Mouse (Mus musculus): ENCODE measurements at regions not wholly inside any gene's neighbourhood (a gene's known extent, or its start where the extent isn't known, plus 50 kb on each side); places are given as distances from the start of the nearest gene placed in this dataset.

DNA sequence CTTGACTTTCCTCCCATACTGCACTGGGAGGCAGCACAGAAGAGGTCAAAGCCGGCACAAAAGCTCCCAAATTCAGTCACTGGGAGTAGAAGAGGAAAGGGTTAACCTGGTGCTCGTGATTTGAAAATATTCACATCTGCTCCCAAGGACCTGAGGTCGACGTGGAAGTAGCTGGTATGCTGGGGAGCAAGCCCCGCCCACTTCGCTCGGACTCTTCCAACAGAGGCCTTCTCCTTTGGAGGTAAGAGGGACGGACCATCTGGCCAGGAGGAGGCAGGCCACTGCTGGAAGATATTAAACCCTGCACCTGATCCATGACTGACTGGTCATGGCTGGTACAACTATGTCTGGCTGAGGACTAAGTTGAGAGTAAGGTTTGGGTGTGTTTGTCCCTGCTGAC, 305.7 kb downstream of the Zfp706 start:
- Histone ChIP-seq H3K27ac (ENCODE audit: low read length) (no peak overlapping the region), H3K36me3 (ENCODE audit: control insufficient read depth, insufficient read depth) (no peaks in the 10 kb centered on the region), H3K4me1 (ENCODE audit: control insufficient read depth, low read depth, low read length) (no peaks in the 10 kb centered on the region; the same call in 1 of the 2 replicates), H3K27me3 (ENCODE audit: control insufficient read depth, insufficient read depth, low read depth, low read length) (no peaks in the 10 kb centered on the region), H3K9me3 (replicated peaks; ENCODE audit: control insufficient read depth, low read length) (no peaks in the 10 kb centered on the region), H3K9ac (ENCODE audit: low read depth, low read length) (no peak overlapping the region), H3K4me3 (ENCODE audit: low read depth, low read length) (no peak overlapping the region), H3K4me2 (ENCODE audit: low read depth, low read length) (no peak overlapping the region)
- WGBS (ENCODE audit: insufficient replicate concordance): 45% methylated on average over 8 of the region's 8 CpGs
- no peak for ATAC-seq (ENCODE audit: low read depth)

DNA sequence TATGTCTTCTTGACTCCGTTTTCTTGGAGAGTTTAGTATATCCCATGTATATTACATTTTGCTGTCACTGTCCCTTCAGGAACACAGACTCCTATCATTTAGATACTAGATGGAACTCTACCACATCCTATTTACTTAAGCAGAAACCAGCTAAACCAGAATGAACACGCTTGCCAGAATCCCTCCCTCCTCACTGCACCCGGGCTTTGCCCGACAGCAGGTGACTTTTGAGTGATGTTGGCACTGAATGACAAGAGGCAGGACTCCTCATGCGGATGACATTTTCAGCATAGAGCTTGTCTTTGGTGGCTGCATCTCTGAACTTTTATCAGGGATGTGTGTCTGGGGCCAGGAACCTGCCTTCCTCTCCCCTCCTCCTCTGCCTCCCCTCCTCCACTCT, 307.4 kb downstream of the Zfp706 start:
- Histone ChIP-seq H3K4me3 (ENCODE audit: low read depth, low read length) (no peak overlapping the region), H3K27me3 (ENCODE audit: control insufficient read depth, insufficient read depth, low read depth, low read length) (no peaks in the 10 kb centered on the region), H3K4me1 (ENCODE audit: control insufficient read depth, low read depth, low read length) (peaks cover 3% of the 10 kb centered on the region; the same call in 1 of the 2 replicates), H3K4me2 (ENCODE audit: low read depth, low read length) (no peak overlapping the region), H3K9me3 (replicated peaks; ENCODE audit: control insufficient read depth, low read length) (no peaks in the 10 kb centered on the region), H3K9ac (ENCODE audit: low read depth, low read length) (no peak overlapping the region), H3K36me3 (ENCODE audit: control insufficient read depth, insufficient read depth) (no peaks in the 10 kb centered on the region), H3K27ac (ENCODE audit: low read length) (no peak overlapping the region)
- WGBS (ENCODE audit: insufficient replicate concordance): 72% methylated on average over 5 of the region's 5 CpGs
- no peak for ATAC-seq (ENCODE audit: low read depth)

DNA sequence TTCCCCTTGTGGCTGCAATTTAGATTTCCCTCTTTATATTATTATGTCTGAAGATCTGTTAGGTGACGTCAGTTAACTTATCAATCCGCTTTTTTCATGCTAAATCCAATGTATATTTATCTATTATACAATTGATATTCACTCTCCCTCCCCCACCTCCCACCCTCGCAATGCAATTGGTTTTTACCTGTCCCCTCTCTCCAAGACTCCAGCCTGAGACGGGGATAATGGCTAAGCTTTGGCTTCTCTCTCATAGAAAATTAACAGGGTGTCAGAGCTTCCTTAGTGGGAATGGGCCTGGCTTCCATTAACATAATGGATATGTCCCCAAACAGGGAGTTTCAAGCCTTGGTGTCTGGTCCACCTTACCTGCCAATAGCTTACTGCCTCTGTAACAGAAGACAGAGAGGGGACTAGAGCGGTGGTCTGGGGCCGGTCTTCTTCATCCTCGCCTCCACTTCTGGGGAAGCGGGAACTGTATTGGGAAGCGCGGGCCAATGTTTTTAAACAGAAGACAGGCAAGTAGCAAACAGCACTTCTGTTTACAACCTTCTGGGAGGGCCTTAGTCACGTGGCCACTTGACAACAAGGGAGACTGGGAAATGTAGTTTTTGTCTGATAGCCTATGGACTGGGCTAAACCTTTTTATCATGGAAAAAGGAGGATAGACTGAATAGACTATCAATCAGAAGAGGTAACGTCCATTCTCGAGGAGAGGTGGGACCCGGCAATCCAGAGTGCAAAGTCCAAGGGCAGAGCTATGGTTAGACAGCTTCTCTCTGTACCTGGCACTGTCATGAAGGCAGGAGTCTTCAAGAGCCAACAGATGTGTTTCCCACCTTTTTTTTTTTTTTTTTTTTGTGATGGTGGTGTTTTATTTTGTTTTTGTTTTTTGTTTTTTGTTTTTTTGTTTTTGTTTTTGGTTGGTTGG, 312.1 kb downstream of the Zfp706 start:
- H3K9ac ChIP-seq (ENCODE audit: low read depth, low read length): peak overlapping the region; percentile 42
- no peak overlapping the region for H3K27ac ChIP-seq (ENCODE audit: low read length)
- WGBS (ENCODE audit: insufficient replicate concordance): 39% methylated on average over 14 of the region's 14 CpGs

DNA sequence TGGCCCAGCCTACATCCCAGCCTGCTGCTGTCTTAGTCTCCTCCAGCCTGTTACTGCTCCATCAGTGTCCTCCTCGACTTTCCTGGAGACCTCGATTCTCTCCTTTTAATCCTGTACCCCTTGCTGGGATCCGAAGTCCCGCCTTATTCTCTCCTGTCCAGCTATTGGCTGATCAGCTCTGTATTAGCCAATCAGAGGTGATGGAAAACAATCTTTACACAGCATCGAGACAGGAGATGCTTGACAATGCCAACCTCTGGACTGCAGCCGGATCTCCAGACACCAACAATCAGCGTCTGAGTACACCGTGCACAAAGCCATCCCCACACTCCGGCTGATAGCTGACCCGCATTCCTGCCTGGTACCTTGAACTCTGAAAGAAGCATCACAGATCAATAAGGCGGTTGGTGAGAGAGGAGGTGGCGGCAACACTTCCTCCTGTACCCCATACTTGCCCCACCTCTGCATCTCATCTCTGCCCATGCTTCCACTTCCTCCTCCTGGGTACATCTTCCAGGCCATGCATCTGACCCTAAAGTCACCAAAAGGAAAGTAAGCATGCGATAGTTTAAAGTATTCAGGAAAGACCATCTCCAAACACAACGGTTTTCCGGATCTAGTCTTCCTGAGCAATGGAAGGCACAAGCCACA, 316.4 kb downstream of the Zfp706 start:
- Histone ChIP-seq H3K36me3 (ENCODE audit: control insufficient read depth, insufficient read depth) (no peaks in the 10 kb centered on the region), H3K9ac (ENCODE audit: low read depth, low read length) (no peak overlapping the region), H3K4me3 (ENCODE audit: low read depth, low read length) (no peak overlapping the region), H3K4me2 (ENCODE audit: low read depth, low read length) (no peak overlapping the region), H3K27ac (ENCODE audit: low read length) (no peak overlapping the region), H3K27me3 (ENCODE audit: control insufficient read depth, insufficient read depth, low read depth, low read length) (no peaks in the 10 kb centered on the region; the same call in 1 of the 2 replicates), H3K4me1 (ENCODE audit: control insufficient read depth, low read depth, low read length) (peaks cover 20% of the 10 kb centered on the region), H3K9me3 (replicated peaks; ENCODE audit: control insufficient read depth, low read length) (no peaks in the 10 kb centered on the region)
- no peak for ATAC-seq (ENCODE audit: low read depth)
- 49% methylated on average over 15 of the region's 15 CpGs for whole genome bisulfite sequencing (ENCODE audit: insufficient replicate concordance)

More for the DNA sequence above, 312.1 kb downstream of the Zfp706 start:
- ATAC-seq (ENCODE audit: low read depth): peak; percentile 88
- H3K27me3 ChIP-seq (ENCODE audit: control insufficient read depth, insufficient read depth, low read depth, low read length): no peaks in the 10 kb centered on the region
- H3K9me3 ChIP-seq (replicated peaks; ENCODE audit: control insufficient read depth, low read length): no peaks in the 10 kb centered on the region
- H3K4me3 ChIP-seq (ENCODE audit: low read depth, low read length): peak overlapping the region; percentile 49
- H3K4me1 ChIP-seq (ENCODE audit: control insufficient read depth, low read depth, low read length): peaks cover 3% of the 10 kb centered on the region; the same call in 1 of the 2 replicates
- H3K4me2 ChIP-seq (ENCODE audit: low read depth, low read length): peak overlapping the region; percentile 49
- H3K36me3 ChIP-seq (ENCODE audit: control insufficient read depth, insufficient read depth): no peaks in the 10 kb centered on the region

DNA sequence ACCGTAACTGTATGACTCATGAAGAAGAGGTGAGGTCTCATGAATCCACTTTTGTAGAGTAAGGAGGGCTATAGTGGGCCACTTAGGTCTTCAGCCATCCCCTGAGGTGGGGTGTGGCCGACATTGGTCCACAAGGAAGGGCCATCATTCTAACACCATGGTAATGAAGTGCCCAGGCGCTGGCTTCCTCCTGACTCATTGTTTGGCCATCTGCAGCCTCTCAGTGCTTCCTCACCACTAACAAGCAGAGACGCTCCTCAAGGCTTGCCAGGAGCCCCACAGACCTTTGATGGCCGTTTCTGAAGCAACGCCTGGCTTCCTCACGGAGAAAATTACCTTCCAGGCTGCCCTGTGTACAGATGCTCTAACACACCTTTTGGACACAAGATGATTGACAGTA, 317.7 kb downstream of the Zfp706 start:
- no peak overlapping the region for H3K4me3 ChIP-seq (ENCODE audit: low read depth, low read length)
- H3K27me3 ChIP-seq (ENCODE audit: control insufficient read depth, insufficient read depth, low read depth, low read length): no peaks in the 10 kb centered on the region; the same call in 1 of the 2 replicates
- H3K9ac ChIP-seq (ENCODE audit: low read depth, low read length): no peak overlapping the region
- ATAC-seq (ENCODE audit: low read depth): no peak
- no peak overlapping the region for H3K4me2 ChIP-seq (ENCODE audit: low read depth, low read length)
- no peak overlapping the region for H3K27ac ChIP-seq (ENCODE audit: low read length)
- H3K9me3 ChIP-seq (replicated peaks; ENCODE audit: control insufficient read depth, low read length): no peaks in the 10 kb centered on the region
- 65% methylated on average over 7 of the region's 7 CpGs for WGBS (ENCODE audit: insufficient replicate concordance)
- no peaks in the 10 kb centered on the region for H3K36me3 ChIP-seq (ENCODE audit: control insufficient read depth, insufficient read depth)
- H3K4me1 ChIP-seq (ENCODE audit: control insufficient read depth, low read depth, low read length): peaks cover 20% of the 10 kb centered on the region

DNA sequence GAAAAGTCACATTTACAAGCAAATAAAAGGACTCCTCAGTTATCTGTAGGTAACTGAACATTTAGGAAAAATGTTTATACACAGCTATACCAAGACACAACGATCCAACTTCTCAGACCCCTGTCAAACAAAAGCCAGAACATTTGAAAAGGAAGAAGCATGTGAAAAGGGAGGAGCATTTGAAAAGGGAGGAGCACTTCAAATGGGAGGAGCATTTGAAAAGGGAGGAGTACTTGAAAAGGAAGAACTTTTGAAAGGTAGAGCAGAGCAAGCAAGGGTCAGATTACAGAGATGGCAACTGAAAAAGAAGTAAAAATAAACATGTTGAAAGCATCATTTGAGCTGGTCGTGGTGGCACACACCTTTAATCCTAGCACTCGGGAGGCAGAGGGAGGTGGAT, 318.3 kb downstream of the Zfp706 start:
- Histone ChIP-seq H3K9ac (ENCODE audit: low read depth, low read length) (no peak overlapping the region), H3K4me3 (ENCODE audit: low read depth, low read length) (no peak overlapping the region), H3K27ac (ENCODE audit: low read length) (peak overlapping the region; percentile 31; the same call in 1 of the 2 replicates), H3K4me2 (ENCODE audit: low read depth, low read length) (peak overlapping the region; percentile 55; the same call in 1 of the 2 replicates), H3K27me3 (ENCODE audit: control insufficient read depth, insufficient read depth, low read depth, low read length) (no peaks in the 10 kb centered on the region; the same call in 1 of the 2 replicates), H3K4me1 (ENCODE audit: control insufficient read depth, low read depth, low read length) (peaks cover 21% of the 10 kb centered on the region), H3K9me3 (replicated peaks; ENCODE audit: control insufficient read depth, low read length) (no peaks in the 10 kb centered on the region), H3K36me3 (ENCODE audit: control insufficient read depth, insufficient read depth) (no peaks in the 10 kb centered on the region)
- 60% methylated on average over 3 of the region's 3 CpGs for WGBS (ENCODE audit: insufficient replicate concordance)
- ATAC-seq (ENCODE audit: low read depth): no peak

DNA sequence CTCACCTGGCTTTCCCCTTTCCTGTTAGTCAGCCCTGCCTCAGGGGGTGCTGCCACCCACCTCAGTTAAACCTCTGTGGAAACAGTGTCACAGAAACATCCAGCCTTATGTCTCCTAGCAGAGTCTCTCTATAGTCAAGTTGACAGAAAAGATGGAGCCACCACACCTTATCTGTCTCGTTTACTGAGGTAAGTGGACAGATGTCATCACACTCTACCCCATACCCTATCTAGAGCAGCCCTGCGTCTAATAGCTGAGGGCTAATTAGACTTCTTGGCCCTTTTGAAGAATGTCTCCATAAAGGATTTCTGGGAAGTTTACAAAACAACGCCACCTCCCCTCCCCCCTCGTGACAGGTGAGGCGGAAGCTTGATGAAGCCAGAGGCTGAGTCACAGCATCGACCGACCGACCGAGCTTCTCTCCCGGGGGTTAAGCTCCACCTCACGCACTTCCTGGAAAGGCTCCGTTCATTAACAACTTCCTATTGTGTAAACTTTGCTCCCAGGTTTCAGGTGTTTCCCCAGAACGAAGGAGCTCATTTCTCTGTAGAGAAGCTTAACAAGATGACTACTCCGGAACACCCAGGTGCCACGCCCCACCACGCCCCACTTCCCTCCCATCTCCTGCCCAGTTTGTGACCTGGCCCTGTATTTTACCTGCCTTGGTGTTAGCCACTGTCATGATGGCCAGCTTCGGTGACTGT, 319.4 kb downstream of the Zfp706 start:
- peak overlapping the region; percentile 37 for H3K4me3 ChIP-seq (ENCODE audit: low read depth, low read length)
- peak overlapping the region; percentile 55 for H3K4me2 ChIP-seq (ENCODE audit: low read depth, low read length)
- peaks cover 21% of the 10 kb centered on the region for H3K4me1 ChIP-seq (ENCODE audit: control insufficient read depth, low read depth, low read length)
- WGBS (ENCODE audit: insufficient replicate concordance): 4% methylated on average over 17 of the region's 17 CpGs
- no peaks in the 10 kb centered on the region; the same call in 1 of the 2 replicates for H3K27me3 ChIP-seq (ENCODE audit: control insufficient read depth, insufficient read depth, low read depth, low read length)
- ATAC-seq (ENCODE audit: low read depth): peak; percentile 80
- H3K9ac ChIP-seq (ENCODE audit: low read depth, low read length): 0 out of 2 replicates have a peak overlapping the region, but pooled peaks have one; percentile 5
- H3K9me3 ChIP-seq (replicated peaks; ENCODE audit: control insufficient read depth, low read length): no peaks in the 10 kb centered on the region
- peak overlapping the region; percentile 31 for H3K27ac ChIP-seq (ENCODE audit: low read length)
- no peaks in the 10 kb centered on the region for H3K36me3 ChIP-seq (ENCODE audit: control insufficient read depth, insufficient read depth)

DNA sequence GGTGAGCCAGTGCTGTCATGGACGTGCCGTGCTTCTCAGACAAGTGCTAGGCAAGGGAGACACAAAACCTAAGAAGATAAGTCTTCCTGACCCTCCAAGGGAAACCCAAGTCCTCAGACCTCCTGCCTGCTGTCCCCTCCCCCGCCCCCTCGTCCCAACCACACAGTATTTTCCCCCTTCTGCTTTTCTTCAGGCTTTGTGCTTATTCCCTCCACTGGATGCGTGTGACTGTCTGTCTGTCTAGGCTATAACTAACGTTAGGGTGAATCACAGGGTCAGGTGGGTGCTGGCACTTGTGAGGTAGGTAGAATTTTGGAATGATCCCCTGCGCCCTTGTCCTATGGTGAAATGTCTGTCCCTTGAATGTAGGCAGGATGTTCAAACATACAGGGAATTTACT, 322.9 kb downstream of the Zfp706 start:
- ATAC-seq (ENCODE audit: low read depth): no peak
- no peak overlapping the region for H3K4me3 ChIP-seq (ENCODE audit: low read depth, low read length)

More for the DNA sequence above, 322.9 kb downstream of the Zfp706 start:
- Histone ChIP-seq H3K4me2 (ENCODE audit: low read depth, low read length) (no peak overlapping the region), H3K27me3 (ENCODE audit: control insufficient read depth, insufficient read depth, low read depth, low read length) (no peaks in the 10 kb centered on the region; the same call in 1 of the 2 replicates), H3K9ac (ENCODE audit: low read depth, low read length) (no peak overlapping the region), H3K9me3 (replicated peaks; ENCODE audit: control insufficient read depth, low read length) (no peaks in the 10 kb centered on the region), H3K4me1 (ENCODE audit: control insufficient read depth, low read depth, low read length) (peaks cover 21% of the 10 kb centered on the region), H3K36me3 (ENCODE audit: control insufficient read depth, insufficient read depth) (no peaks in the 10 kb centered on the region), H3K27ac (ENCODE audit: low read length) (no peak overlapping the region)
- 36% methylated on average over 7 of the region's 7 CpGs for WGBS (ENCODE audit: insufficient replicate concordance)
